Mouse (Mus musculus): Measurements from ENCODE around the gene Loxl3.

- no peak for TF ChIP-seq CTCF (IDR thresholded peaks at IDR 0.05; ENCODE audit: borderline replicate concordance, insufficient read depth, low read length)
- TF ChIP-seq POLR2A (IDR thresholded peaks at IDR 0.05; ENCODE audit: low read depth, low read length): peak; percentile 70
These were observed 20.3 kb downstream of the Loxl3 start, which contains the start of gene Aup1 for GRCm38 (mm10) chr6:83054074-83054851.

Data from embryonic fibroblast, embryonic 13.5 days (primary cell).